Mouse (Mus musculus) brain, embryonic 14.5 days (tissue): ENCODE measurements around the gene Dcbld2.

Source experiments
- CTCF ChIP-seq: fragments of 200-500 bp; IDR thresholded peaks from 2 replicates; pipeline ENCODE4 v1.5.1; 2012; ENCODE audit warnings: inconsistent platforms, mild to moderate bottlenecking, moderate library complexity, borderline replicate concordance; ENCODE audit not compliant: insufficient read depth, insufficient read length; ENCODE audit errors: extremely low read depth
- POLR2A ChIP-seq: fragments of 200-500 bp; IDR thresholded peaks from 2 replicates; pipeline ENCODE4 v1.6.1; 2012; ENCODE audit warnings: mild to moderate bottlenecking, inconsistent platforms, borderline replicate concordance; ENCODE audit not compliant: poor library complexity, insufficient read depth, insufficient read length, severe bottlenecking; ENCODE audit errors: extremely low read depth

GRCm38 (mm10) chr16:58482296-58482695 is 74.1 kb downstream of the Dcbld2 start:
- TF ChIP-seq POLR2A (no peak), CTCF (no peak)
